Mouse (Mus musculus): ENCODE measurements at regions not wholly inside any gene's neighbourhood (a gene's known extent, or its start where the extent isn't known, plus 50 kb on each side); places are given as distances from the start of the nearest gene placed in this dataset.

DNA sequence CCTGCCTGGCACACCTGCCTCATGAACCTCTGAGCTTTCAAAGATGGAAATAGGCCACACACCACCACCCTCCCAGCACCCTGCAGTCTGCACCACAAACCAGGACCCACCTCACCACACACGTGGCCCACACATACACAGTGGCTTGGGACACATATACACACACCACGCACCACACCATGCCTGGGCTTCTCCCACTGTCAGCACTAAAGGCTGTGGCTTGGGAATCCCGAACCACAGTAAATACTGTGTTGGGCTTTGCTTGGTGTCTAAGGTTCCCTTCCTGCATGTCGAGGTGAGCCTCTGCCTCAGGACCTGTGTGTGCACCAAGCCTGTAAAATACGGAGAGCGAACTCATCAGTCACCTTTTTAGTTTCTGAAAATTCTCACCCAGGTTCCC lies 189.3 kb downstream of the Irx2 start:
- no peak overlapping the region for H3K9ac ChIP-seq (ENCODE audit: low read length)
- DNase-seq (ENCODE audit: low spot score): no peak
- no peak for TF ChIP-seq CTCF (IDR thresholded peaks at IDR 0.05; ENCODE audit: low read depth)
- no peak for TF ChIP-seq EP300 (optimal IDR thresholded peaks at IDR 0.05)
- H3K36me3 ChIP-seq (ENCODE audit: control insufficient read depth, insufficient read depth, low read length): no peaks in the 10 kb centered on the region
- no peaks in the 10 kb centered on the region for H3K27me3 ChIP-seq (ENCODE audit: control insufficient read depth, insufficient read depth, low read length)
- H3K9me3 ChIP-seq (ENCODE audit: control insufficient read depth, low read length): no peaks in the 10 kb centered on the region
- no peak for ATAC-seq (ENCODE audit: low FRiP score, low TSS enrichment)
- no peak overlapping the region for H3K27ac ChIP-seq (replicated peaks)
- no peak overlapping the region for H3K4me2 ChIP-seq (replicated peaks; ENCODE audit: low read depth)
- H3K4me1 ChIP-seq (replicated peaks; ENCODE audit: control insufficient read depth, insufficient read depth): no peaks in the 10 kb centered on the region
- 14% methylated on average over 6 of the region's 6 CpGs for WGBS
- no peak overlapping the region for H3K4me3 ChIP-seq (ENCODE audit: low read depth, low read length)

DNA sequence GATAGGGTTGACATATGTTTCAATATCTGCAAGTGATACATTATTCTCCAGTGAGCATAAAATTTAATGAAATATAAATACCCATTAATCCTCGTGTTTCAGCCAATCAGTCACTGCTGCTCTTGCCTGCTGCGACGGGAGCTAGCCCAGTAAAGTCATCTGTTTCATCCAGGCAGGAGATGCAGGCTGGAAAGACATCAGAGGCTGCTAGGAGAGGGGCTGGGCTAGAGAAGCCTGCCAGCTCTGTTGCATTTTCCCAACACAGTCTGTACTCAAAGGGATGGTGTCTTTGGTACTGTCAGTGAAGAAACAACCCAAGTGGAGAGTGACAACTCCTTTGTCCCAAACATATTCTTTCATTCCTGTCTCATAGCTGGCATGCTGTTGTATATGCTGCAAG lies 198.0 kb downstream of the Irx2 start:
- Histone ChIP-seq H3K4me3 (ENCODE audit: low read depth, low read length) (no peak overlapping the region), H3K4me1 (replicated peaks; ENCODE audit: control insufficient read depth, insufficient read depth) (no peaks in the 10 kb centered on the region), H3K4me2 (replicated peaks; ENCODE audit: low read depth) (no peak overlapping the region), H3K9ac (ENCODE audit: low read length) (no peak overlapping the region), H3K36me3 (ENCODE audit: control insufficient read depth, insufficient read depth, low read length) (no peaks in the 10 kb centered on the region), H3K27ac (replicated peaks) (no peak overlapping the region), H3K9me3 (ENCODE audit: control insufficient read depth, low read length) (no peaks in the 10 kb centered on the region), H3K27me3 (ENCODE audit: control insufficient read depth, insufficient read depth, low read length) (no peaks in the 10 kb centered on the region)
- DNase-seq (ENCODE audit: low spot score) (no peak), ATAC-seq (ENCODE audit: low FRiP score, low TSS enrichment) (no peak)
- 40% methylated on average over 3 of the region's 3 CpGs for WGBS
- TF ChIP-seq CTCF (IDR thresholded peaks at IDR 0.05; ENCODE audit: low read depth): no peak
- TF ChIP-seq EP300 (optimal IDR thresholded peaks at IDR 0.05): no peak

DNA sequence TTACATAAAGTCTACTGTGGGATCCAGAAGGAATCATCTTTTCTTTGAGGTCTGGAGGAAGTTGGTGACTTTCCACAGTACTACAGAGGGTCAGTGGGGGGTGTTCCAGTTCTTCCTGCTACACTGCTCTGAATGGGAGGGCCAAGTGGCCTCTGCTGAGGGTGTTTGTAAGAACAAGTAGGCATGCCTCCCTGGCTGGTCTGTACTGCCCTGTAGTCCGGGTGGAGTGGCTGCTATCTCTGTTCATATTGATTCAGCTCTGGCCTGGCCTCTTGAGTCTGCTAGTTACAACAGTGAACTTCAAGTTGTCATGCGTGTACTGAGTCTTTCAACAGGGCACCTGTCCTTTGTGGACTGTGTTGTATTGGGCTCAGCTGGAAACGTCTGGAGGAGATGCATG lies 200.7 kb downstream of the Irx2 start:
- no peaks in the 10 kb centered on the region for H3K36me3 ChIP-seq (ENCODE audit: control insufficient read depth, insufficient read depth, low read length)
- H3K27me3 ChIP-seq (ENCODE audit: control insufficient read depth, insufficient read depth, low read length): no peaks in the 10 kb centered on the region
- H3K9ac ChIP-seq (ENCODE audit: low read length): no peak overlapping the region
- WGBS: 61% methylated on average over 3 of the region's 3 CpGs
- no peak overlapping the region for H3K4me2 ChIP-seq (replicated peaks; ENCODE audit: low read depth)
- peak; percentile 15 for DNase-seq (ENCODE audit: low spot score)
- no peaks in the 10 kb centered on the region for H3K4me1 ChIP-seq (replicated peaks; ENCODE audit: control insufficient read depth, insufficient read depth)
- no peak overlapping the region for H3K4me3 ChIP-seq (ENCODE audit: low read depth, low read length)
- peak; percentile 42; the same call in 1 of the 2 replicates for ATAC-seq (ENCODE audit: low FRiP score, low TSS enrichment)
- H3K9me3 ChIP-seq (ENCODE audit: control insufficient read depth, low read length): no peaks in the 10 kb centered on the region
- no peak for TF ChIP-seq CTCF (IDR thresholded peaks at IDR 0.05; ENCODE audit: low read depth)
- no peak for TF ChIP-seq EP300 (optimal IDR thresholded peaks at IDR 0.05)
- H3K27ac ChIP-seq (replicated peaks): no peak overlapping the region

DNA sequence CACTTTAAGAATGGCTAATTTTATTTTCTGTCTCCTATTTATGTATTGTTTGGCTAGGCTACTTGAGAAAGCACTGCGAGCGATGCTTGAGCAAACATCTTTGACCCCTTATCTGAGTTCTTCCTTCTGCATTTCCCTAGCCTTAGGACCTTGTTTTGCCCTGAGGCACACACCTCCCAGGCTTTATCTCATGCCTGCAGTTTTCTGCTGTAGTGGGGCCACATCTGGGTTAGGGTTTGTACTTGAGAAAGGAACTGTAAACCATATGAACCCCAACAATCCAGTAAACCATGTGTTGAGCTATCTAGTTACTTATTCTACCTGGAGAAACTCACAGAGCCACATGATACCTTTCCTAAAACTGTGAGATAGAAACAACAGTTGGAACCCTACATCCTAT lies 204.7 kb downstream of the Irx2 start:
- DNase-seq (ENCODE audit: low spot score) (no peak), ATAC-seq (ENCODE audit: low FRiP score, low TSS enrichment) (no peak)
- no peaks in the 10 kb centered on the region for H3K36me3 ChIP-seq (ENCODE audit: control insufficient read depth, insufficient read depth, low read length)
- no peaks in the 10 kb centered on the region for H3K9me3 ChIP-seq (ENCODE audit: control insufficient read depth, low read length)
- H3K4me2 ChIP-seq (replicated peaks; ENCODE audit: low read depth): no peak overlapping the region
- 54% methylated on average over 2 of the region's 2 CpGs for WGBS
- no peak overlapping the region for H3K27ac ChIP-seq (replicated peaks)
- H3K9ac ChIP-seq (ENCODE audit: low read length): no peak overlapping the region
- no peak for TF ChIP-seq CTCF (IDR thresholded peaks at IDR 0.05; ENCODE audit: low read depth)
- no peak for TF ChIP-seq EP300 (optimal IDR thresholded peaks at IDR 0.05)
- H3K27me3 ChIP-seq (ENCODE audit: control insufficient read depth, insufficient read depth, low read length): no peaks in the 10 kb centered on the region
- H3K4me3 ChIP-seq (ENCODE audit: low read depth, low read length): no peak overlapping the region
- no peaks in the 10 kb centered on the region for H3K4me1 ChIP-seq (replicated peaks; ENCODE audit: control insufficient read depth, insufficient read depth)

DNA sequence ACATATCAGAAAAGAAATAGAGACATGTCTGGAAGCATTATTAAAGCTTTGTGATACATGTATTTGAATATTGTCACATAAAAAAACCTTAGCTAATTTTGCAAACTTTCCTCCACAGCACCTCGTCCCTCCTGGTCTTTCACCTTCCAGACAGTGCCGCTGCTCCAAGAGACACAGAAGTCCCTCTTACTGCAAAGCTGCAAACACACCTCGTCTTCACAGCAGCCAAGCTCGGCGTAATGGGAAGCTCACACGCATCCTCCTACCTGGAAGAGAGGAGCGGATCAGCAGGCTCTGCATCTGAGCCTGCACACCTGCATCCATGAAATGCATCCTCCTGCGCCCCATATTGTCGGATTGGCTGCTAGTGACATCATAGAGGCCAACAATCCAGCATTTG lies 208.4 kb downstream of the Irx2 start:
- H3K4me2 ChIP-seq (replicated peaks; ENCODE audit: low read depth): no peak overlapping the region
- DNase-seq (ENCODE audit: low spot score) (no peak), ATAC-seq (ENCODE audit: low FRiP score, low TSS enrichment) (no peak)
- no peaks in the 10 kb centered on the region for H3K27me3 ChIP-seq (ENCODE audit: control insufficient read depth, insufficient read depth, low read length)
- H3K4me3 ChIP-seq (ENCODE audit: low read depth, low read length): no peak overlapping the region
- no peaks in the 10 kb centered on the region for H3K9me3 ChIP-seq (ENCODE audit: control insufficient read depth, low read length)
- no peak overlapping the region for H3K27ac ChIP-seq (replicated peaks)
- H3K9ac ChIP-seq (ENCODE audit: low read length): no peak overlapping the region
- no peaks in the 10 kb centered on the region for H3K4me1 ChIP-seq (replicated peaks; ENCODE audit: control insufficient read depth, insufficient read depth)
- H3K36me3 ChIP-seq (ENCODE audit: control insufficient read depth, insufficient read depth, low read length): no peaks in the 10 kb centered on the region
- WGBS: 68% methylated on average over 9 of the region's 9 CpGs
- TF ChIP-seq CTCF (IDR thresholded peaks at IDR 0.05; ENCODE audit: low read depth): no peak
- no peak for TF ChIP-seq EP300 (optimal IDR thresholded peaks at IDR 0.05)

DNA sequence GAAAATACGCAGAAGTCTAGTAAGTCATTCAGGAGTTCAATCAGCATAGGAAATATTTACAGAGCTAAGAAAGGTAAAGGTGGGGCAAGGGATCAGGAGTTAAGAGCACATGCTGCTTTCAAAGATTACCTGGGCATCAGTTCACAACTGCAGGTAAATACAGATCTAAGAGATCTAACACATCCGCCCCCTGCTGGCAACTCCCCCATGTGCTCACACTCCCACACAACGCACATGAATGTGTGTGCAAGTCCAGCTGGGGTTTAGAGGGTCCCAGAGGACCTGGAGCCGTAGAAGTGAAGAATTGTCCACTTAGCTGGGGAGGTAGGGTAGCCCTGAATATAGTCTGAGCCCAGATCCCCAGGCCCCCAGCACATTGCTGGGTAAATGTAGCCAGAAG lies 219.5 kb downstream of the Irx2 start:
- H3K9me3 ChIP-seq (ENCODE audit: control insufficient read depth, low read length): no peaks in the 10 kb centered on the region
- peak; percentile 35 for DNase-seq (ENCODE audit: low spot score)
- H3K4me2 ChIP-seq (replicated peaks; ENCODE audit: low read depth): no peak overlapping the region
- H3K27ac ChIP-seq (replicated peaks): no peak overlapping the region
- no peak; the same call in 1 of the 2 replicates for ATAC-seq (ENCODE audit: low FRiP score, low TSS enrichment)
- no peaks in the 10 kb centered on the region for H3K27me3 ChIP-seq (ENCODE audit: control insufficient read depth, insufficient read depth, low read length)
- H3K4me1 ChIP-seq (replicated peaks; ENCODE audit: control insufficient read depth, insufficient read depth): no peaks in the 10 kb centered on the region
- no peak for TF ChIP-seq EP300 (optimal IDR thresholded peaks at IDR 0.05)
- peak; percentile 54 for TF ChIP-seq CTCF (IDR thresholded peaks at IDR 0.05; ENCODE audit: low read depth)
- H3K9ac ChIP-seq (ENCODE audit: low read length): no peak overlapping the region
- 54% methylated on average over 4 of the region's 4 CpGs for WGBS
- no peak overlapping the region for H3K4me3 ChIP-seq (ENCODE audit: low read depth, low read length)
- H3K36me3 ChIP-seq (ENCODE audit: control insufficient read depth, insufficient read depth, low read length): no peaks in the 10 kb centered on the region

All from stomach, postnatal 0 days (tissue).